Mouse (Mus musculus): Measurements from ENCODE around the gene Plxnd1.

Plxnd1 gene

GRCm38 (mm10) chr6:115919876-115920275, 74.9 kb downstream of the Plxnd1 start:
- DNase-seq (ENCODE audit: low spot score in 2 of 2) = no peak

DNA sequence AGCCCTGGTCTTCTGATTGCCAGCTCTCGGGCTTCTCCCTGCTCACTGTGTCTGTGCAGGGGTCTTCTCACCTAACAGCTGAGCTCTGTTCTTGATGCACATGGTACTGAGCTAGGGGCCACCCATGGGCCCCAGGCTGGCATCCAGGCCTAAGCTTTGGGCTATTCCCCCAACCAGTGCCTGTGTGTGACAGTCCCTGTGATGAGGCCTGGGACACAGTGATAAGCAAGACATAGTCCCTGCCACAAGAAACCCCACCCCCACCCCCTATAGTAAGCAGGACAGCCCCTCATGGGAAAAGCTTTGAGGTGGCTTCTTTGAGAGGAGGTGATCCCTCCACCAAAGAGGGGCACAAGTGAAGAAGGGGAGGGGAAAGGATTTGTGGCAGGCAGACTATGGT, 76.2 kb downstream of the Plxnd1 start:
- no peak for DNase-seq (ENCODE audit: low spot score in 2 of 2)

DNA sequence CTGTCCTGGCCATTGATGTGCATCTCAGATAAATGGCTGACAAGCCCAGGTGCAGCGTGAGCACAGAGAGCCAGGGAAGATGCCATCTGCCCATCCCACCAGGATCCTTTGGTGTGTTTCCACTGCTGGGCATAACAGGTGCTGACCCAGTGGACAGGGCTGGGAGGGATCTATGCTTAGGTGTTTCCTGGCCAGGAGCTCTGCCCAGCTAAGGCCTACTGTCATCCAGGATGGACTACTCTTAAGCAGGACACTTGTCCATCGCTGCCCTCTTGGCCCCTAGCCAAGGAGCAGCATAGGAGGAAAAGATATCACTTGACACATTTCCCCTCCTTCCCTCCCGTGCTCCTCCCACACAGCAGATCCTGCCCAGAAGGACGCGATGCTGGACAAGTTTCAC, 78.2 kb downstream of the Plxnd1 start:
- no peak for DNase-seq (ENCODE audit: low spot score in 2 of 2)

GRCm38 (mm10) chr6:115915601-115916445, 79.0 kb downstream of the Plxnd1 start:
- DNase-seq (ENCODE audit: low spot score in 2 of 2) = no peak

DNA sequence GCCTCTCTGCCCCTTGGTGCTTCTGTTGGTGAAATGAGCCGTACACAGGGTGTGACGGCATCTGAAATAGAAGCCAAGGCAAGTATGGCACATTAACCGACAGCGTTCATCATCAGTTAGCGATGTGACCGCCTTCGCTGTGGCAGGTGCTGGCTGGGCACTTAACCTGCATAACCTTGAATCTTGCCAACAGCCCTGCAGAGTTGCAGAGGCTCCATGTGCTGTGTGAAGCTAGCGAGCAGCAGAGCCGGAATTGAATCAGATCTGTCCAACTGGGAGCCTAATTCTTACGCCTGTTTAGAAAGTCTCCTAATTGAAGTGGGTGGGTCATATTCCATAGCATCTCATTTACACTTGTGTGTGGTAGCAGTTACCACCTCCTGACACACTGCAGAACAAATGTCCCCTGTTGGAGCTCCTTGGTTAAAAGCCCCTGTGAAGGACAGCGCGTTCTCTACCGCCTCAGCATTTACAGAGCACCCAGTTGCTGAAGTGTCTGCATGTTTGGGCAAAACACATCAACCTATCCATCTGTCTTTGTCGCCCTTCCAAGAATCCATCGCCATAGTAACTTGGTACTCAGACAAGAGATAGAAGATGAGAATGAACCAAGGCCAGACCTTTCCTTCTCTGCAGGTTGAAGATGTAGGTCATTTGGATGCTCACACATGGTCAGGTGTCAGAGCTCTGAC, 80.1 kb downstream of the Plxnd1 start:
- DNase-seq (ENCODE audit: low spot score in 2 of 2) = no peak

- no peak for DNase-seq (ENCODE audit: low spot score in 2 of 2)
These were observed 81.3 kb downstream of the Plxnd1 start for GRCm38 (mm10) chr6:115913482-115913881.

GRCm38 (mm10) chr6:115911763-115912162, 83.0 kb downstream of the Plxnd1 start:
- DNase-seq (ENCODE audit: low spot score in 2 of 2) = no peak

GRCm38 (mm10) chr6:115909940-115910339, 84.9 kb downstream of the Plxnd1 start:
- no peak for DNase-seq (ENCODE audit: low spot score in 2 of 2)

GRCm38 (mm10) chr6:115909052-115909451, 85.8 kb downstream of the Plxnd1 start:
- DNase-seq (ENCODE audit: low spot score in 2 of 2) = peak in 1 of 2 experiments; percentile 26

GRCm38 (mm10) chr6:115908421-115908982, 86.3 kb downstream of the Plxnd1 start:
- no peak for DNase-seq (ENCODE audit: low spot score in 2 of 2)

GRCm38 (mm10) chr6:115906871-115907270, 87.9 kb downstream of the Plxnd1 start:
- no peak for DNase-seq (ENCODE audit: low spot score in 2 of 2)

DNA sequence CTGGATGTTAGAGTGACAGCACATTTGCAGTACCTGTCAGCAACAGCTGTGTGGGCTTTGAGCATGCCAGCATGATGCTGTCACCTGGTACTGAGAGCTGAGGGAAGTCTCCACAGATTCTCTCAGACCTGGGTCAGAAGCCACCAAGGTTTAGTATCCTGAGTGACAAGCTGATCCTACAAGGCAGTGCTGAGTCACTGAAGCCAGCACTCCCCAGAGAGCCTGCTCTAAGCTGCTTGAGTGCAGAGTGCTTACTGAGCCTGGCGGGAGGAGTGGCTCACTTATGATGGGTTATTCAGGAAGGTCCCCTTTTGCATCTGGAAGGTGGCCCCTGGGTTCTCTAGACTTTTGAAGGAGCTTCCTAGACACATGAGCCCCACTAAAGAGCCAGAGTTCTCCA, 88.3 kb downstream of the Plxnd1 start:
- DNase-seq (ENCODE audit: low spot score in 2 of 2) = no peak

DNA sequence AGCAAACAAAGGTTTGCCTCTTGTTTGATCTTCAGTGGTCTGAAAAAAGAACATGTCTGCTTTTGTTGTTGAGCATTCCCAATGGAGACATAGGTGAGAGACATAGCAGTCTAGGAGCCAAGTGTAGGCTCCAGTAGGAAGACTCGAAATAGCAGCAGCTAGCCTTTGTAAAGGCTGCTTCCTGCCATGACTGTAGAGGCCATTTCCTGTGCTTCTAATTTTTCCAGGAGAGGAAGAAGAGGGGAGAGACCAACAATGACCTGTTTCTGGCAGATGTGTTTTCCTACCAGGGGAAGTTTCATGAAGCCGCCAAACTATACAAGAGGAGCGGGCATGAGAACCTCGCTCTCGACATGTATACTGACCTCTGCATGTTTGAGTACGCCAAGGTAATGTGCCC, 89.2 kb downstream of the Plxnd1 start:
- DNase-seq (ENCODE audit: low spot score in 2 of 2) = no peak
